Mouse (Mus musculus): Measurements from ENCODE around the gene Syce2. TPM values are rescaled to one million over a fixed set of nuclear protein-coding genes. Genes with fewer than 3 reads are reported as not detected.

The Syce2 gene
- total and polyA plus RNA-seq, 3 experiments = 0.54 TPM; not detected in 2

- Histone ChIP-seq H3K79me2 (replicated peaks; ENCODE audit: control insufficient read depth, extremely low read depth, insufficient read depth, poor library complexity, severe bottlenecking) (peaks cover 23% of the 10 kb centered on the region), H3K9ac (ENCODE audit: insufficient read depth, low read depth) (peak overlapping the region; percentile 82), H3K27me3 (replicated peaks) (no peaks in the 10 kb centered on the region), H3K4me1 (ENCODE audit: control insufficient read depth in 1 of 2, insufficient read depth in 2 of 2) (peaks cover 5 to 46% of the 10 kb centered on the region in 2 experiments; a peak in 3 of 4 replicates), H3K36me3 (replicated peaks in 1 of 2; ENCODE audit: control insufficient read depth in 1 of 2, insufficient read depth in 1 of 2, low read length in 1 of 2) (peaks cover 31 to 41% of the 10 kb centered on the region in 2 experiments), H3K4me3 (replicated peaks in 1 of 3; ENCODE audit: low read depth in 2 of 3, low read length in 2 of 3, poor library complexity in 1 of 3) (peak overlapping the region; percentile 86 to 98 (median 89)), H3K4me2 (ENCODE audit: insufficient read depth, low read depth, poor library complexity, severe bottlenecking) (peak overlapping the region; percentile 69; the same call in 1 of the 2 replicates), H3K9me3 (replicated peaks; ENCODE audit: low read length) (no peaks in the 10 kb centered on the region), H3K27ac (ENCODE audit: insufficient read depth, low read depth) (peak overlapping the region; percentile 52)
- dilution Hi-C loops (cut with MboI; ENCODE audit: extremely low pct_ligation_motif_present, extremely low pct_unique_long_range_greater_than_20kb, low sequenced_read_pairs) (no loop called here), in situ Hi-C loops (cut with MboI; ENCODE audit: low pct_ligation_motif_present, low pct_unique_long_range_greater_than_20kb, low sequenced_read_pairs) (no loop called here)
- 0 out of 2 replicates have a peak, but pooled peaks have one; percentile 38 for TF ChIP-seq ZNF384 (IDR thresholded peaks at IDR 0.05; ENCODE audit: low read depth, low read length)
- peak; percentile 46; the same call in 1 of the 2 replicates for TF ChIP-seq IRF4 (IDR thresholded peaks at IDR 0.05; ENCODE audit: low read depth, low read length)
- TF ChIP-seq UBTF (IDR thresholded peaks at IDR 0.05; ENCODE audit: low read depth, low read length) = peak; percentile 95
- TF ChIP-seq CHD2 (IDR thresholded peaks at IDR 0.05; ENCODE audit: low read length) = peak; percentile 49
- 0 out of 2 replicates have a peak, but pooled peaks have one; percentile 47 for TF ChIP-seq POLR2AphosphoS2 (IDR thresholded peaks at IDR 0.05; ENCODE audit: low read depth, low read length)
- no peak for TF ChIP-seq E2F4 (IDR thresholded peaks at IDR 0.05; ENCODE audit: insufficient replicate concordance, low read depth, low read length)
- TF ChIP-seq ELF1 (IDR thresholded peaks at IDR 0.05; ENCODE audit: low read depth, low read length) = peak; percentile 62
- peak; percentile 63 for TF ChIP-seq NRF1 (IDR thresholded peaks at IDR 0.05; ENCODE audit: low read depth, low read length)
- 0 out of 2 replicates have a peak, but pooled peaks have one; percentile 5 for TF ChIP-seq BHLHE40 (IDR thresholded peaks at IDR 0.05; ENCODE audit: low read depth, low read length)
- no peak for TF ChIP-seq GABPA (IDR thresholded peaks at IDR 0.05; ENCODE audit: insufficient replicate concordance, low read depth, low read length)
- TF ChIP-seq MAFK (IDR thresholded peaks at IDR 0.05; ENCODE audit: insufficient replicate concordance, low read length) = 0 out of 2 replicates have a peak, but pooled peaks have one; percentile 5
- TF ChIP-seq ETS1 (conservative IDR thresholded peaks at IDR 0.05; ENCODE audit: low read depth, low read length) = peak; percentile 34; the same call in 1 of the 2 replicates
- peak; percentile 82; the same call in 1 of the 2 replicates for TF ChIP-seq MAX (IDR thresholded peaks at IDR 0.05; ENCODE audit: low read length)
- peak; percentile 73 for TF ChIP-seq TBP (conservative IDR thresholded peaks at IDR 0.05; ENCODE audit: low read depth, low read length)
- no peak for TF ChIP-seq SMC3 (IDR thresholded peaks at IDR 0.05; ENCODE audit: low read depth, low read length)
- TF ChIP-seq MXI1 (IDR thresholded peaks at IDR 0.05; ENCODE audit: low read depth, low read length) = peak; percentile 82; the same call in 1 of the 2 replicates
- TF ChIP-seq MEF2A (IDR thresholded peaks at IDR 0.05; ENCODE audit: borderline replicate concordance, low read depth, low read length) = peak; percentile 66; the same call in 1 of the 2 replicates
- TF ChIP-seq ZMIZ1 (IDR thresholded peaks at IDR 0.05; ENCODE audit: low read depth, low read length) = peak; percentile 89
- peak; percentile 42; the same call in 1 of the 2 replicates for TF ChIP-seq SIN3A (IDR thresholded peaks at IDR 0.05; ENCODE audit: low read length)
- TF ChIP-seq MYC (IDR thresholded peaks at IDR 0.05; ENCODE audit: low read depth, low read length) = no peak; the same call in 1 of the 2 replicates
- 0 out of 2 replicates have a peak, but pooled peaks have one; percentile 68 for TF ChIP-seq KAT2A (IDR thresholded peaks at IDR 0.05; ENCODE audit: insufficient replicate concordance, low read length)
- TF ChIP-seq JUN (IDR thresholded peaks at IDR 0.05; ENCODE audit: insufficient read depth, low read depth, low read length) = no peak
- peak; percentile 94 for TF ChIP-seq NELFE (IDR thresholded peaks at IDR 0.05; ENCODE audit: low read depth, low read length)
- TF ChIP-seq RCOR1 (conservative IDR thresholded peaks at IDR 0.05; ENCODE audit: low read depth, low read length) = peak; percentile 71; the same call in 1 of the 2 replicates
- peak; percentile 98 for TF ChIP-seq TCF12 (IDR thresholded peaks at IDR 0.05; ENCODE audit: low read depth, low read length)
- TF ChIP-seq HCFC1 (IDR thresholded peaks at IDR 0.05; ENCODE audit: low read depth, low read length) = peak; percentile 79
- peak; percentile 85 for TF ChIP-seq MAZ (IDR thresholded peaks at IDR 0.05; ENCODE audit: low read depth, low read length)
- TF ChIP-seq POLR2A (IDR thresholded peaks at IDR 0.05; ENCODE audit: low read depth, low read length) = peak; percentile 95
- TF ChIP-seq USF2 (conservative IDR thresholded peaks at IDR 0.05; ENCODE audit: low read depth, low read length) = no peak
- DNase-seq (ENCODE audit: extremely low read depth) = peak; percentile 65
These were observed 39.7 kb upstream of the Syce2 start for GRCm38 (mm10) chr8:84832034-84832717.

Data from CH12.LX (cell line).